Mouse (Mus musculus) CH12.LX (cell line): ENCODE measurements around the gene Prap1.

Experiments
- BHLHE40 ChIP-seq: IDR thresholded peaks from 2 replicates; pipeline ENCODE4 v1.6.1; 2011; ENCODE audit warnings: mild to moderate bottlenecking, low read depth, low read length, improper control_type of control experiment
- CTCF ChIP-seq, 2 experiments: IDR thresholded peaks in 1 of 2; conservative IDR thresholded peaks in 1 of 2; 2 replicates each; pipeline ENCODE4 v1.5.1; 2011 to 2012; ENCODE audit warnings: low read depth in 2 of 2, low read length in 2 of 2, improper control_type of control experiment in 1 of 2, inconsistent platforms in 1 of 2, mild to moderate bottlenecking in 1 of 2, moderate library complexity in 1 of 2
- ELF1 ChIP-seq: IDR thresholded peaks from 2 replicates; pipeline ENCODE4 v1.6.1; 2014; ENCODE audit warnings: low read depth, mild to moderate bottlenecking, inconsistent platforms, low read length, improper control_type of control experiment
- GABPA ChIP-seq: IDR thresholded peaks from 2 replicates; pipeline ENCODE4 v1.6.1; 2012; ENCODE audit warnings: low read depth, low read length, improper control_type of control experiment, inconsistent platforms; ENCODE audit not compliant: insufficient replicate concordance
- HCFC1 ChIP-seq: IDR thresholded peaks from 2 replicates; pipeline ENCODE4 v1.6.1; 2012; ENCODE audit warnings: low read depth, mild to moderate bottlenecking, inconsistent platforms, low read length, improper control_type of control experiment
- MAFK ChIP-seq: IDR thresholded peaks from 2 replicates; pipeline ENCODE4 v1.6.1; 2011; ENCODE audit warnings: low read length, improper control_type of control experiment; ENCODE audit not compliant: insufficient replicate concordance
- MAX ChIP-seq: IDR thresholded peaks from 2 replicates; pipeline ENCODE4 v1.6.1; 2011; ENCODE audit warnings: low read length, improper control_type of control experiment
- MAZ ChIP-seq: IDR thresholded peaks from 2 replicates; pipeline ENCODE4 v1.6.1; 2012; ENCODE audit warnings: low read depth, mild to moderate bottlenecking, inconsistent platforms, low read length, improper control_type of control experiment, moderate library complexity
- MXI1 ChIP-seq: IDR thresholded peaks from 2 replicates; pipeline ENCODE4 v1.6.1; 2011; ENCODE audit warnings: mild to moderate bottlenecking, low read depth, low read length, improper control_type of control experiment
- NRF1 ChIP-seq: IDR thresholded peaks from 2 replicates; pipeline ENCODE4 v1.6.1; 2014; ENCODE audit warnings: low read depth, mild to moderate bottlenecking, inconsistent platforms, low read length, improper control_type of control experiment, moderate library complexity
- POLR2A ChIP-seq: IDR thresholded peaks from 2 replicates; pipeline ENCODE4 v1.6.1; 2011; ENCODE audit warnings: low read depth, mild to moderate bottlenecking, improper control_type of control experiment, low read length
- TCF12 ChIP-seq: IDR thresholded peaks from 2 replicates; pipeline ENCODE4 v1.6.1; 2014; ENCODE audit warnings: low read depth, mild to moderate bottlenecking, inconsistent platforms, low read length, improper control_type of control experiment

DNA sequence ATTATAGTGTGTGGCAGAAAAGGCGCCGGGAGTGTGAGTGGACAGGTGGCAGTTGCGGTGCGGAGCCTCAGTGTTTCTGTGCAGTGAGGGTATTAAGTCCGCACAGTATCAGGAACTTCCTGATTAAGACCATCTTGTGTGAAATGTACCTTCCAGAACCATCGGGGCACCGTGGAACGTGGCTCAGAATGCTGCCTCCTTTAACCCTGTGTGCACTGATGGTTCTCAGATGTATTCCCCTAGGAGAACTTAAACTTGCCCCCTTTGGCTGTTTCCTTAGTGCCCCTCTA, 44.8 kb downstream of the Prap1 start:
- TF ChIP-seq GABPA = no peak
- TF ChIP-seq NRF1 = no peak
- TF ChIP-seq CTCF (conservative IDR thresholded peaks at IDR 0.05 in 1 of 2, IDR thresholded peaks at IDR 0.05 in 1 of 2; ENCODE audit: low read depth in 2 of 2, low read length in 2 of 2) = no peak
- TF ChIP-seq ELF1 = no peak
- TF ChIP-seq MAX = no peak
- no peak for TF ChIP-seq MAFK
- TF ChIP-seq MXI1 = no peak
- TF ChIP-seq POLR2A = no peak
- TF ChIP-seq BHLHE40 = no peak
- no peak for TF ChIP-seq HCFC1
- TF ChIP-seq TCF12 = no peak
- TF ChIP-seq MAZ = no peak
